ENCODE assay signal across 18 mouse cellular contexts in genomic region chr13:90420966-90421365, GRCm38 (mm10).
DNase-seq lines count a peak whose midpoint lies in the region; ATAC-seq and TF ChIP-seq lines count a peak whose summit lies in the region.
"Had no signal": no experiment of that assay in that cellular context is flagged by ENCODE, and none has a peak within 500 bp of the region (broad histone marks: within the 10 kb centered on the region; RNA-seq: fewer than 3 reads in every experiment).

No protein-coding gene starts in this region.

- no peaks in the 10 kb centered on the region for H3K9me3 ChIP-seq in hindbrain, postnatal 0 days (ENCODE audit: low read length)
- no peaks in the 10 kb centered on the region for H3K9me3 ChIP-seq in hindbrain, embryonic 11.5 days (ENCODE audit: control insufficient read depth, low read length)
- no peaks in the 10 kb centered on the region for H3K9me3 ChIP-seq in embryonic facial prominence, embryonic 12.5 days
- no peaks in the 10 kb centered on the region for H3K9me3 ChIP-seq in limb, embryonic 12.5 days
- H3K9me3 ChIP-seq: neural tube, embryonic 15.5 days had no signal

- intact Hi-C loops in left cerebral cortex, postnatal 36 days (cut with DNase I): no loop called here

- H3K4me3 ChIP-seq in hindbrain, postnatal 0 days (ENCODE audit: low read length): no peak overlapping the region
- no peak overlapping the region for H3K4me3 ChIP-seq in hindbrain, embryonic 11.5 days (ENCODE audit: low read depth, low read length)
- no peak overlapping the region for H3K4me3 ChIP-seq in embryonic facial prominence, embryonic 12.5 days
- no peak overlapping the region for H3K4me3 ChIP-seq in limb, embryonic 12.5 days (replicated peaks)
- H3K4me3 ChIP-seq: neural tube, embryonic 15.5 days had no signal

- TF ChIP-seq CTCF in hindbrain, postnatal 0 days (IDR thresholded peaks at IDR 0.05; ENCODE audit: low read depth): no peak

- H3K4me1 ChIP-seq in hindbrain, postnatal 0 days (ENCODE audit: insufficient read depth, low read length): no peaks in the 10 kb centered on the region
- no peaks in the 10 kb centered on the region for H3K4me1 ChIP-seq in hindbrain, embryonic 11.5 days (replicated peaks; ENCODE audit: control insufficient read depth, insufficient read depth, low read length)
- H3K4me1 ChIP-seq in embryonic facial prominence, embryonic 12.5 days: 0 out of 2 replicates have a peak, but pooled peaks cover 4% of the 10 kb centered on the region
- H3K4me1 ChIP-seq in limb, embryonic 12.5 days (replicated peaks): peaks cover 20% of the 10 kb centered on the region; the same call in 1 of the 2 replicates
- H3K4me1 ChIP-seq: neural tube, embryonic 15.5 days had no signal

- ATAC-seq in hindbrain, postnatal 0 days: no peak
- ATAC-seq in hindbrain, embryonic 11.5 days (ENCODE audit: low FRiP score): no peak
- no peak for ATAC-seq in embryonic facial prominence, embryonic 12.5 days (ENCODE audit: insufficient number of reproducible peaks, insufficient read depth, low FRiP score, low TSS enrichment)
- peak; percentile 92 for ATAC-seq in limb, embryonic 12.5 days (ENCODE audit: insufficient number of reproducible peaks, insufficient read depth, low FRiP score, low TSS enrichment, low read depth)
- no peak for ATAC-seq in frontal cortex, adult (ENCODE audit: low TSS enrichment)
- ATAC-seq: hindbrain, embryonic 16.5 days; lung, postnatal 0 days had no signal

- no peak overlapping the region for H3K9ac ChIP-seq in hindbrain, postnatal 0 days (replicated peaks; ENCODE audit: low read length)
- H3K9ac ChIP-seq in hindbrain, embryonic 11.5 days (ENCODE audit: low read depth, low read length): no peak overlapping the region
- H3K9ac ChIP-seq in embryonic facial prominence, embryonic 12.5 days: no peak overlapping the region
- H3K9ac ChIP-seq in limb, embryonic 12.5 days (replicated peaks): no peak overlapping the region
- H3K9ac ChIP-seq: neural tube, embryonic 15.5 days had no signal

- DNase-seq in hindbrain, postnatal 0 days (ENCODE audit: low spot score): peak; percentile 3
- no peak for DNase-seq in hindbrain, embryonic 11.5 days (ENCODE audit: low spot score)
- peak; percentile 33 for DNase-seq in MN1 (ENCODE audit: low spot score)
- DNase-seq in cerebellum, postnatal 10 days: no peak
- DNase-seq in left cerebral cortex, postnatal 36 days (ENCODE audit: low spot score in 2 of 2): no peak
- DNase-seq: adrenal gland, postnatal 10 days; B cell, adult 2 months; cerebellum, adult 9-11 months; kidney, postnatal 25 days; layer of hippocampus, postnatal 36 days; right cerebral cortex, adult 18-20 months had no signal

- WGBS in hindbrain, postnatal 0 days: 46% methylated on average over 4 of the region's 4 CpGs
- WGBS in hindbrain, embryonic 11.5 days: 56% methylated on average over 4 of the region's 4 CpGs
- 22% methylated on average over 4 of the region's 4 CpGs for WGBS in embryonic facial prominence, embryonic 12.5 days
- WGBS in limb, embryonic 12.5 days: 33% methylated on average over 4 of the region's 4 CpGs

- H3K27me3 ChIP-seq in hindbrain, postnatal 0 days (ENCODE audit: insufficient read depth, low read length): no peaks in the 10 kb centered on the region
- no peaks in the 10 kb centered on the region for H3K27me3 ChIP-seq in hindbrain, embryonic 11.5 days (ENCODE audit: control insufficient read depth, insufficient read depth, low read length)
- H3K27me3 ChIP-seq in embryonic facial prominence, embryonic 12.5 days: no peaks in the 10 kb centered on the region
- H3K27me3 ChIP-seq in limb, embryonic 12.5 days: no peaks in the 10 kb centered on the region
- H3K27me3 ChIP-seq: neural tube, embryonic 15.5 days had no signal

- no peaks in the 10 kb centered on the region for H3K36me3 ChIP-seq in hindbrain, postnatal 0 days (ENCODE audit: insufficient read depth, low read length)
- H3K36me3 ChIP-seq in hindbrain, embryonic 11.5 days (ENCODE audit: control insufficient read depth, insufficient read depth, low read length): no peaks in the 10 kb centered on the region
- no peaks in the 10 kb centered on the region for H3K36me3 ChIP-seq in embryonic facial prominence, embryonic 12.5 days
- H3K36me3 ChIP-seq in limb, embryonic 12.5 days: no peaks in the 10 kb centered on the region
- H3K36me3 ChIP-seq: neural tube, embryonic 15.5 days had no signal

- no peak overlapping the region for H3K27ac ChIP-seq in hindbrain, postnatal 0 days
- H3K27ac ChIP-seq in hindbrain, embryonic 11.5 days (ENCODE audit: low read depth, low read length): no peak overlapping the region
- H3K27ac ChIP-seq in embryonic facial prominence, embryonic 12.5 days: 0 out of 2 replicates have a peak overlapping the region, but pooled peaks have one; percentile 9
- peak overlapping the region; percentile 8; the same call in 1 of the 2 replicates for H3K27ac ChIP-seq in limb, embryonic 12.5 days
- H3K27ac ChIP-seq: neural tube, embryonic 15.5 days had no signal

- no peak overlapping the region for H3K4me2 ChIP-seq in hindbrain, postnatal 0 days (ENCODE audit: low read depth, low read length)
- H3K4me2 ChIP-seq in hindbrain, embryonic 11.5 days (replicated peaks; ENCODE audit: low read depth, low read length): no peak overlapping the region
- no peak overlapping the region for H3K4me2 ChIP-seq in embryonic facial prominence, embryonic 12.5 days (replicated peaks)
- no peak overlapping the region for H3K4me2 ChIP-seq in limb, embryonic 12.5 days
- H3K4me2 ChIP-seq: liver, embryonic 11.5 days; neural tube, embryonic 15.5 days had no signal

Comparison
In these comparisons a context has a peak if more than half of its experiments do, and no peak if none do; other contexts are left out.
1. DNase-seq: peak in hindbrain, postnatal 0 days (single experiment) and MN1 (single experiment); none in hindbrain, embryonic 11.5 days (single experiment), cerebellum, postnatal 10 days (0 of 2) and left cerebral cortex, postnatal 36 days (0 of 2).
2. H3K27ac ChIP-seq: peak in embryonic facial prominence, embryonic 12.5 days (single experiment) and limb, embryonic 12.5 days (single experiment); none in hindbrain, postnatal 0 days (single experiment) and hindbrain, embryonic 11.5 days (single experiment).